Mouse (Mus musculus): Measurements from ENCODE around the gene Cd33.

Gene Cd33

GRCm38 (mm10) chr7:43544225-43544977 lies at the start of gene Cd33:
Gene Cd33 (minus strand): TSS chr7:43544428.
- in situ Hi-C loops (cut with MboI, MseI), result no loop called here

- in situ Hi-C loops (cut with MboI, MseI), result loop anchor here (5.0 to 10.0 kb wide), 3 partner anchors 88 to 720 kb away; partner anchors contain the start of genes Ctu1 (in 2 of the 2) and Clec11a (in 1 of the 2)
Observed at GRCm38 (mm10) chr7:43584790-43585189, 40.6 kb upstream of the Cd33 start.

- in situ Hi-C loops (cut with MboI, MseI), result loop anchor here (5.0 to 10.0 kb wide), 3 partner anchors 92 to 724 kb away; partner anchors contain the start of genes Ctu1 (in 2 of the 2) and Clec11a (in 1 of the 2)
Observed at GRCm38 (mm10) chr7:43580526-43580925, 36.3 kb upstream of the Cd33 start.

GRCm38 (mm10) chr7:43579440-43580171 lies 35.4 kb upstream of the Cd33 start, which contains the start of gene Zfp719:
Gene Zfp719 (plus strand): TSS chr7:43579610.
- in situ Hi-C loops (cut with MboI, MseI), result loop anchor here (5.0 to 10.0 kb wide), 3 partner anchors 93 to 725 kb away; partner anchors contain the start of genes Ctu1 (in 2 of the 2) and Clec11a (in 1 of the 2)

- in situ Hi-C loops (cut with MboI, MseI), result loop anchor here in 1 of 2 experiments (5.0 to 25.0 kb wide), 2 partner anchors 49 to 1934 kb away; partner anchors contain the start of gene Zfp788
Observed at GRCm38 (mm10) chr7:43571216-43571615, 27.0 kb upstream of the Cd33 start.

GRCm38 (mm10) chr7:43563300-43563699 lies 19.1 kb upstream of the Cd33 start:
- in situ Hi-C loops (cut with MboI, MseI), result loop anchor here (5.0 to 25.0 kb wide), 2 partner anchors 86 to 1926 kb away; partner anchors contain the start of gene Zfp788 (in 1 of the 2)

GRCm38 (mm10) chr7:43562651-43563070 lies 18.4 kb upstream of the Cd33 start:
- in situ Hi-C loops (cut with MboI, MseI), result loop anchor here (5.0 to 25.0 kb wide), 2 partner anchors 85 to 1925 kb away; partner anchors contain the start of gene Zfp788 (in 1 of the 2)

GRCm38 (mm10) chr7:43562006-43562633 lies 17.9 kb upstream of the Cd33 start, which contains the start of gene Zfp658:
Gene Zfp658 (plus strand): TSS chr7:43562256.
- in situ Hi-C loops (cut with MboI, MseI), result loop anchor here (5.0 to 25.0 kb wide), 2 partner anchors 85 to 1925 kb away; partner anchors contain the start of gene Zfp788 (in 1 of the 2)

- in situ Hi-C loops (cut with MboI, MseI), result loop anchor here in 1 of 2 experiments (10.0 to 25.0 kb wide), 2 partner anchors 1062 to 1920 kb away; partner anchors contain the start of gene Zfp788
Observed at GRCm38 (mm10) chr7:43556901-43557300, 12.7 kb upstream of the Cd33 start.

- in situ Hi-C loops (cut with MboI, MseI), result loop anchor here in 1 of 2 experiments (10.0 to 25.0 kb wide), 2 partner anchors 1061 to 1918 kb away; partner anchors contain the start of gene Zfp788
Observed at GRCm38 (mm10) chr7:43555351-43555750, 11.1 kb upstream of the Cd33 start.

- in situ Hi-C loops (cut with MboI, MseI), result loop anchor here in 1 of 2 experiments (10.0 to 25.0 kb wide), 2 partner anchors 1060 to 1917 kb away; partner anchors contain the start of gene Zfp788
Observed at GRCm38 (mm10) chr7:43554550-43554949, 10.3 kb upstream of the Cd33 start.

GRCm38 (mm10) chr7:43553153-43553552 lies 8.9 kb upstream of the Cd33 start:
- in situ Hi-C loops (cut with MboI, MseI), result loop anchor here in 1 of 2 experiments (10.0 to 25.0 kb wide), 2 partner anchors 1058 to 1916 kb away; partner anchors contain the start of gene Zfp788

GRCm38 (mm10) chr7:43548206-43548605 lies 4.0 kb upstream of the Cd33 start:
- in situ Hi-C loops (cut with MboI, MseI), result no loop called here

GRCm38 (mm10) chr7:43547666-43548065 lies 3.4 kb upstream of the Cd33 start:
- in situ Hi-C loops (cut with MboI, MseI), result no loop called here

GRCm38 (mm10) chr7:43545656-43546545 lies 1.7 kb upstream of the Cd33 start:
- in situ Hi-C loops (cut with MboI, MseI), result no loop called here

- in situ Hi-C loops (cut with MboI, MseI), result no loop called here
Observed at GRCm38 (mm10) chr7:43538524-43538923, 5.7 kb downstream of the Cd33 start.

- in situ Hi-C loops (cut with MboI, MseI), result no loop called here
Observed at GRCm38 (mm10) chr7:43532936-43533505, 11.2 kb downstream of the Cd33 start.

- in situ Hi-C loops (cut with MboI, MseI), result no loop called here
Observed at GRCm38 (mm10) chr7:43530216-43530785, 13.9 kb downstream of the Cd33 start.

- in situ Hi-C loops (cut with MboI, MseI), result no loop called here
Observed at GRCm38 (mm10) chr7:43525313-43525712, 18.9 kb downstream of the Cd33 start.
